Mouse (Mus musculus) hindbrain, postnatal 0 days (tissue): ENCODE measurements around the gene Dlgap1. TPM values are rescaled to one million over a fixed set of nuclear protein-coding genes. Genes with fewer than 3 reads are reported as not detected.

Experiments used
- ATAC-seq: fragments of 200-750 bp; cut with Nextera tagmentation; 2 replicates; pipeline ENCODE4 v1.8.0; 2017; ENCODE audit warnings: mild to moderate bottlenecking, moderate TSS enrichment, moderate library complexity
- DNase-seq: peaks from one replicate; pipeline ENCODE4 v3.0.0-alpha.2; 2015; ENCODE audit warnings: low spot score
- H3K27ac ChIP-seq: fragments of 300-500 bp; sonication (generic); 2 replicates; pipeline ENCODE4 v1.5.1; 2014; ENCODE audit warnings: mild to moderate bottlenecking
- H3K27me3 ChIP-seq: fragments of 300-500 bp; sonication (generic); 2 replicates; pipeline ENCODE4 v1.6.1; 2014; ENCODE audit warnings: low read length, mixed read lengths; ENCODE audit not compliant: insufficient read depth
- H3K36me3 ChIP-seq: fragments of 300-500 bp; sonication (generic); 2 replicates; pipeline ENCODE4 v1.6.1; 2014; ENCODE audit warnings: low read length, mixed read lengths; ENCODE audit not compliant: insufficient read depth
- H3K4me1 ChIP-seq: fragments of 300-500 bp; sonication (generic); 2 replicates; pipeline ENCODE4 v1.6.1; 2014; ENCODE audit warnings: antibody characterized with exemption, low read length, mixed read lengths; ENCODE audit not compliant: insufficient read depth
- H3K4me2 ChIP-seq: fragments of 300-500 bp; sonication (generic); 2 replicates; pipeline ENCODE4 v1.6.1; 2014; ENCODE audit warnings: low read depth, mild to moderate bottlenecking, low read length, moderate library complexity, mixed read lengths
- H3K4me3 ChIP-seq: fragments of 300-500 bp; sonication (generic); 2 replicates; pipeline ENCODE4 v1.5.1; 2014; ENCODE audit warnings: low read length
- H3K9ac ChIP-seq: fragments of 300-500 bp; sonication (generic); replicated peaks from 2 replicates; pipeline ENCODE4 v1.6.1; 2014; ENCODE audit warnings: mild to moderate bottlenecking, low read length, moderate library complexity, mixed read lengths
- H3K9me3 ChIP-seq: fragments of 300-500 bp; sonication (generic); 2 replicates; pipeline ENCODE4 v1.6.1; 2016; ENCODE audit warnings: low read length, mixed read lengths
- CTCF ChIP-seq: IDR thresholded peaks from 2 replicates; pipeline ENCODE4 v1.5.1; 2016; ENCODE audit warnings: antibody characterized with exemption, control low read depth, low read depth
- WGBS: fragments of 180-500 bp; shearing (Covaris S2); extraction: QIAGEN DNeasy Blood & Tissue Kit; methylation state at CpG from one replicate; pipeline ENCODE4 v1.1.7; 2014; 5-methylcytosine and 5-hydroxymethylcytosine counted together
- polyA plus RNA-seq: library from polyadenylated mRNA; unstranded; fragments of >200 nt; fragmentation: Nextera tagmentation; extraction: Ambion mirVana; gene quantifications from 2 replicates; pipeline ENCODE4 v1.2.1, GENCODE M21; 2015
- total RNA-seq: library from RNA; depleted of rRNA; stranded (reverse); fragments of >200 nt; gene quantifications from 2 replicates; pipeline ENCODE4 v1.2.3, GENCODE M21; 2014

Dlgap1 gene
- total and polyA plus RNA-seq, 2 experiments from 2014 or later: 33.8 to 117 TPM

GRCm38 (mm10) chr17:70363561-70363960 is 394.7 kb downstream of the Dlgap1 start:
- no peak overlapping the region for H3K9ac ChIP-seq
- no peaks in the 10 kb centered on the region for H3K9me3 ChIP-seq
- no peak for TF ChIP-seq CTCF
- peak overlapping the region; percentile 30; the same call in 1 of the 2 replicates for H3K4me2 ChIP-seq
- H3K27me3 ChIP-seq: no peaks in the 10 kb centered on the region
- WGBS: 38% methylated on average over 3 of the region's 3 CpGs
- H3K4me1 ChIP-seq: no peaks in the 10 kb centered on the region
- ATAC-seq (peak; percentile 84), DNase-seq (peak; percentile 85)
- H3K27ac ChIP-seq: peak overlapping the region; percentile 51; the same call in 1 of the 2 replicates
- H3K4me3 ChIP-seq: no peak overlapping the region
- no peaks in the 10 kb centered on the region for H3K36me3 ChIP-seq

- Histone ChIP-seq H3K27ac (peak overlapping the region; percentile 51; the same call in 1 of the 2 replicates), H3K9ac (no peak overlapping the region), H3K36me3 (no peaks in the 10 kb centered on the region), H3K9me3 (no peaks in the 10 kb centered on the region), H3K4me2 (peak overlapping the region; percentile 30; the same call in 1 of the 2 replicates), H3K27me3 (no peaks in the 10 kb centered on the region), H3K4me3 (no peak overlapping the region), H3K4me1 (no peaks in the 10 kb centered on the region)
- no peak for DNase-seq
- TF ChIP-seq CTCF: no peak
- ATAC-seq: no peak; the same call in 1 of the 2 replicates
- WGBS: 79% methylated on average over 1 of the region's 1 CpGs
Measured at GRCm38 (mm10) chr17:70363971-70364370, 395.1 kb downstream of the Dlgap1 start.

- no peaks in the 10 kb centered on the region for H3K27me3 ChIP-seq
- H3K4me1 ChIP-seq: no peaks in the 10 kb centered on the region
- DNase-seq: no peak
- no peak overlapping the region for H3K4me2 ChIP-seq
- ATAC-seq: no peak
- TF ChIP-seq CTCF: no peak
- H3K9ac ChIP-seq: no peak overlapping the region
- no peak overlapping the region for H3K4me3 ChIP-seq
- H3K36me3 ChIP-seq: no peaks in the 10 kb centered on the region
- WGBS: 72% methylated on average over 3 of the region's 3 CpGs
- no peak overlapping the region for H3K27ac ChIP-seq
- no peaks in the 10 kb centered on the region for H3K9me3 ChIP-seq
Measured at GRCm38 (mm10) chr17:70369124-70369523, 400.3 kb downstream of the Dlgap1 start.

GRCm38 (mm10) chr17:70377020-70377419 is 408.1 kb downstream of the Dlgap1 start:
- Histone ChIP-seq H3K9me3 (no peaks in the 10 kb centered on the region), H3K4me1 (no peaks in the 10 kb centered on the region), H3K9ac (no peak overlapping the region), H3K4me2 (no peak overlapping the region), H3K27ac (no peak overlapping the region), H3K27me3 (no peaks in the 10 kb centered on the region), H3K4me3 (no peak overlapping the region), H3K36me3 (no peaks in the 10 kb centered on the region)
- ATAC-seq: no peak
- TF ChIP-seq CTCF: peak; percentile 61
- DNase-seq: peak; percentile 56
- WGBS: 73% methylated on average over 4 of the region's 4 CpGs

- Histone ChIP-seq H3K4me2 (no peak overlapping the region), H3K9me3 (no peaks in the 10 kb centered on the region), H3K4me3 (no peak overlapping the region), H3K36me3 (no peaks in the 10 kb centered on the region), H3K27ac (no peak overlapping the region), H3K9ac (no peak overlapping the region), H3K27me3 (no peaks in the 10 kb centered on the region), H3K4me1 (no peaks in the 10 kb centered on the region)
- TF ChIP-seq CTCF: no peak
- ATAC-seq (no peak), DNase-seq (no peak)
- WGBS: 77% methylated on average over 1 of the region's 1 CpGs
Measured at GRCm38 (mm10) chr17:70388447-70388846, 419.6 kb downstream of the Dlgap1 start.

GRCm38 (mm10) chr17:70397220-70397619 is 428.3 kb downstream of the Dlgap1 start:
- Histone ChIP-seq H3K4me1 (no peaks in the 10 kb centered on the region), H3K27me3 (no peaks in the 10 kb centered on the region), H3K9ac (no peak overlapping the region), H3K4me3 (no peak overlapping the region), H3K9me3 (no peaks in the 10 kb centered on the region), H3K36me3 (no peaks in the 10 kb centered on the region), H3K27ac (no peak overlapping the region), H3K4me2 (no peak overlapping the region)
- peak; percentile 69 for ATAC-seq
- no peak for TF ChIP-seq CTCF
- 14% methylated on average over 3 of the region's 3 CpGs for WGBS
- peak; percentile 30 for DNase-seq

- H3K27me3 ChIP-seq: no peaks in the 10 kb centered on the region
- no peak overlapping the region for H3K27ac ChIP-seq
- no peak overlapping the region for H3K9ac ChIP-seq
- H3K36me3 ChIP-seq: no peaks in the 10 kb centered on the region
- ATAC-seq (no peak), DNase-seq (peak; percentile 25)
- TF ChIP-seq CTCF: no peak
- 37% methylated on average over 8 of the region's 8 CpGs for WGBS
- no peak overlapping the region for H3K4me2 ChIP-seq
- H3K4me1 ChIP-seq: no peaks in the 10 kb centered on the region
- H3K4me3 ChIP-seq: no peak overlapping the region
- no peaks in the 10 kb centered on the region for H3K9me3 ChIP-seq
Measured at GRCm38 (mm10) chr17:70397708-70398107, 428.8 kb downstream of the Dlgap1 start.
